Mouse (Mus musculus) myocyte (in vitro differentiated cells): ENCODE measurements around the gene Atp13a1.

Experiments
- CEBPB ChIP-seq: IDR thresholded peaks from 2 replicates; pipeline ENCODE4 v1.6.1; 2011; ENCODE audit warnings: mild to moderate bottlenecking, moderate library complexity; ENCODE audit not compliant: poor library complexity, insufficient read depth, severe bottlenecking
- E2F4 ChIP-seq: IDR thresholded peaks from one replicate; pipeline ENCODE4 v1.6.1; 2011; ENCODE audit warnings: mild to moderate bottlenecking, control low read depth, moderate library complexity; ENCODE audit not compliant: insufficient read depth
- MAX ChIP-seq: IDR thresholded peaks from one replicate; pipeline ENCODE4 v1.6.1; 2011; ENCODE audit warnings: low read depth, mild to moderate bottlenecking, control low read depth
- MYOD1 ChIP-seq, 3 experiments: IDR thresholded peaks; one replicate each; pipeline ENCODE4 v1.6.1; 2011; ENCODE audit warnings: control low read depth in 2 of 3, low read depth in 2 of 3, mild to moderate bottlenecking in 2 of 3, moderate library complexity in 1 of 3; ENCODE audit not compliant: insufficient read length in 2 of 3, control insufficient read depth in 1 of 3
- MYOG ChIP-seq, 3 experiments: IDR thresholded peaks; one replicate each; pipeline ENCODE4 v1.6.1; 2011; ENCODE audit warnings: control low read depth in 2 of 3, low read depth in 2 of 3, mild to moderate bottlenecking in 2 of 3; ENCODE audit not compliant: insufficient read length in 2 of 3, control insufficient read depth in 1 of 3, insufficient read depth in 1 of 3
- POLR2A ChIP-seq: IDR thresholded peaks from one replicate; pipeline ENCODE4 v1.6.1; 2011; ENCODE audit warnings: low read depth, mild to moderate bottlenecking, control low read depth, moderate library complexity; ENCODE audit not compliant: insufficient read length
- POLR2AphosphoS2 ChIP-seq: IDR thresholded peaks from one replicate; pipeline ENCODE4 v1.6.1; 2011; ENCODE audit warnings: low read depth, control low read depth; ENCODE audit not compliant: insufficient read length
- REST ChIP-seq: IDR thresholded peaks from one replicate; pipeline ENCODE4 v1.6.1; 2011; ENCODE audit warnings: mild to moderate bottlenecking, control low read depth, moderate library complexity; ENCODE audit not compliant: insufficient read depth, insufficient read length
- TCF12 ChIP-seq: IDR thresholded peaks from one replicate; pipeline ENCODE4 v1.6.1; 2011; ENCODE audit warnings: mild to moderate bottlenecking, control low read depth; ENCODE audit not compliant: poor library complexity, insufficient read depth, severe bottlenecking
- TCF3 ChIP-seq: IDR thresholded peaks from one replicate; pipeline ENCODE4 v1.6.1; 2011; ENCODE audit warnings: low read depth, control low read depth; ENCODE audit not compliant: insufficient read length
- USF1 ChIP-seq: IDR thresholded peaks from one replicate; pipeline ENCODE4 v1.6.1; 2011; ENCODE audit warnings: low read depth, mild to moderate bottlenecking, control low read depth, moderate library complexity

DNA sequence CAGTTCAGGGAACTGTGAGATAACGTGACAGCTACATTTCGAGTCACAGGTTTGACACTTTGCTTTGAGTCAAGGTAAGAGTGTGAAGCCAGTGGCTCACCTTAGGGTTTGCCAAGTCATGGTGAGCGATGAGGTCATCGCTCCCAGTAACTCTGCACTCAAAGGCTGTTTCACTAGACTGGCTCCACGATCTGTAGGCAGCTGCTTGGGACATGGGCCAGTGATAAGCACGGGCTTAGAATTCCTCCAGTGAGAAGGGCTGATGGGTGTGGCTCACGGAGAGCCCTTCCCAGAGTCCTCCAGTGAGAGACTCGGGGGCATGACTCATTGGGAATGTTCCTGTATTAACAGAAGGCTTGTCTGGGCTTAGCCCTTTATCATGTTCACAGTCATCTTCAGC, 58.0 kb downstream of the Atp13a1 start:
- TF ChIP-seq USF1: no peak
- TF ChIP-seq E2F4: no peak
- peak; percentile 32 for TF ChIP-seq POLR2A
- no peak for TF ChIP-seq POLR2AphosphoS2
- no peak for TF ChIP-seq MAX
- peak; percentile 18 for TF ChIP-seq TCF12
- peak in 2 of 3 experiments; percentile 64 to 88 for TF ChIP-seq MYOG (IDR thresholded peaks at IDR 0.05; ENCODE audit: control insufficient read depth in 1 of 3, insufficient read depth in 1 of 3, insufficient read length in 2 of 3, low read depth in 2 of 3)
- TF ChIP-seq REST: no peak
- TF ChIP-seq CEBPB: no peak
- no peak for TF ChIP-seq TCF3
- peak in 2 of 3 experiments; percentile 68 to 78 for TF ChIP-seq MYOD1 (IDR thresholded peaks at IDR 0.05; ENCODE audit: control insufficient read depth in 1 of 3, insufficient read length in 2 of 3, low read depth in 2 of 3)
